Mouse (Mus musculus) midbrain, embryonic 13.5 days (tissue): ENCODE results near the gene Slc44a2. TPM values are rescaled to one million over a fixed set of nuclear protein-coding genes. Genes with fewer than 3 reads are reported as not detected.

Experiments
- ATAC-seq: fragments of 200-750 bp; cut with Nextera tagmentation; 2 replicates; pipeline ENCODE4 v1.8.0; 2017; ENCODE audit warnings: mild to moderate bottlenecking, moderate TSS enrichment, moderate library complexity
- H3K27ac ChIP-seq: fragments of 300-500 bp; sonication (generic); 2 replicates; pipeline ENCODE4 v1.5.1; 2015; ENCODE audit warnings: inconsistent platforms, mild to moderate bottlenecking, moderate library complexity
- H3K27me3 ChIP-seq: fragments of 300-500 bp; sonication (generic); 2 replicates; pipeline ENCODE4 v1.6.1; 2015; ENCODE audit warnings: mild to moderate bottlenecking, inconsistent platforms
- H3K36me3 ChIP-seq: fragments of 300-500 bp; sonication (generic); 2 replicates; pipeline ENCODE4 v1.6.1; 2015; ENCODE audit warnings: mild to moderate bottlenecking, inconsistent platforms
- H3K4me1 ChIP-seq: fragments of 300-500 bp; sonication (generic); replicated peaks from 2 replicates; pipeline ENCODE4 v1.6.1; 2015; ENCODE audit warnings: inconsistent platforms
- H3K4me2 ChIP-seq: fragments of 300-500 bp; sonication (generic); replicated peaks from 2 replicates; pipeline ENCODE4 v1.6.1; 2015; ENCODE audit warnings: moderate library complexity, mild to moderate bottlenecking, inconsistent platforms
- H3K4me3 ChIP-seq: fragments of 300-500 bp; sonication (generic); replicated peaks from 2 replicates; pipeline ENCODE4 v1.5.1; 2015; ENCODE audit warnings: mild to moderate bottlenecking, inconsistent platforms
- H3K9ac ChIP-seq: fragments of 300-500 bp; sonication (generic); replicated peaks from 2 replicates; pipeline ENCODE4 v1.6.1; 2015; ENCODE audit warnings: mild to moderate bottlenecking, inconsistent platforms
- H3K9me3 ChIP-seq: fragments of 300-500 bp; sonication (generic); 2 replicates; pipeline ENCODE4 v1.6.1; 2016; ENCODE audit warnings: mild to moderate bottlenecking, inconsistent platforms
- whole genome bisulfite sequencing: fragments of 180-500 bp; shearing (Covaris S2); methylation state at CpG from one replicate; pipeline ENCODE4 v1.1.7; 2015; 5-methylcytosine and 5-hydroxymethylcytosine counted together
- polyA plus RNA-seq: library from polyadenylated mRNA; unstranded; fragments of >200 nt; fragmentation: Nextera tagmentation; extraction: Ambion mirVana; gene quantifications from 2 replicates; pipeline ENCODE4 v1.2.1, GENCODE M21; 2015

Slc44a2 gene
- polyA plus RNA-seq, 1 experiment from 2014 or later = 61.6 TPM

GRCm38 (mm10) chr9:21327569-21327968 lies 7.1 kb downstream of the Slc44a2 start:
- H3K27ac ChIP-seq = no peak overlapping the region
- no peaks in the 10 kb centered on the region for H3K9me3 ChIP-seq
- peaks cover 7% of the 10 kb centered on the region; the same call in 1 of the 2 replicates for H3K36me3 ChIP-seq
- no peak overlapping the region for H3K4me3 ChIP-seq
- H3K27me3 ChIP-seq = no peaks in the 10 kb centered on the region
- H3K4me2 ChIP-seq = no peak overlapping the region
- 80% methylated on average over 3 of the region's 3 CpGs for WGBS
- no peak for ATAC-seq
- no peak overlapping the region for H3K9ac ChIP-seq
- peaks cover 18% of the 10 kb centered on the region for H3K4me1 ChIP-seq

- Histone ChIP-seq H3K4me3 (no peak overlapping the region), H3K4me1 (peaks cover 22% of the 10 kb centered on the region), H3K27ac (no peak overlapping the region), H3K9me3 (no peaks in the 10 kb centered on the region), H3K36me3 (peaks cover 7% of the 10 kb centered on the region; the same call in 1 of the 2 replicates), H3K27me3 (no peaks in the 10 kb centered on the region), H3K4me2 (no peak overlapping the region), H3K9ac (no peak overlapping the region)
- ATAC-seq = no peak
- WGBS = 84% methylated on average over 3 of the region's 3 CpGs
Observed at GRCm38 (mm10) chr9:21328041-21328440, 7.5 kb downstream of the Slc44a2 start.

- Histone ChIP-seq H3K27me3 (no peaks in the 10 kb centered on the region), H3K36me3 (peaks cover 7% of the 10 kb centered on the region; the same call in 1 of the 2 replicates), H3K4me2 (no peak overlapping the region), H3K4me3 (no peak overlapping the region), H3K27ac (no peak overlapping the region), H3K9me3 (no peaks in the 10 kb centered on the region), H3K9ac (no peak overlapping the region), H3K4me1 (peaks cover 18% of the 10 kb centered on the region)
- no peak for ATAC-seq
- 75% methylated on average over 3 of the region's 5 CpGs for WGBS
Observed at GRCm38 (mm10) chr9:21329041-21329440, 8.5 kb downstream of the Slc44a2 start.

DNA sequence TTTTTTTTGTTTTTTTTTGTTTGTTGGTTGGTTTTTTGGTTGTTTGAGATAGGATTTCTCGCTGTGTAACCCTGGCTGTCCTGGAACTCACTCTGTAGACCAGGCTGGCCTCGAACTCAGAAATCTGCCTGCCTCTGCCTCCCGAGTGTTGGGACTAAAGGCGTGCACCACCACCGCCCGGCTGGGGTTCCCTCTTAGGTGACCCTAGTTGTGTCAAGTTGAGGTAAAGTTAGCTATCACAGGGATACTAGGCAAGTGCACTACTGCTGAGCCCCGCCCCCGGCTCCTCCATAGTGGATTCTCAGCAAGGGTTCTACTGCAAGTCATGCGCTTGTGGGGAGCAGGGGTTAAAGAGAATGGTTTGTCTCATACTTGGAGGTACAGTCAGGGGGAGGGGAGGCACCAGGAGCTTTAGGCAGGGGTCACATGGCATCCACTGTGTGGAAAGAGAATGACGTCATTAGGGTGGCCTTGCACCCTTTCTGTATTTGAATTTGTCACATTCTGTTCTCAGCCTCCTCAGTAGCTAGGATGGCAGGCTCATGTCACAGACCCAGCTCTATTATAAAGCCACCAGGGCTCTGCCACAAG lies 9.3 kb downstream of the Slc44a2 start:
- 89% methylated on average over 10 of the region's 10 CpGs for WGBS
- H3K36me3 ChIP-seq = peaks cover 4% of the 10 kb centered on the region; the same call in 1 of the 2 replicates

DNA sequence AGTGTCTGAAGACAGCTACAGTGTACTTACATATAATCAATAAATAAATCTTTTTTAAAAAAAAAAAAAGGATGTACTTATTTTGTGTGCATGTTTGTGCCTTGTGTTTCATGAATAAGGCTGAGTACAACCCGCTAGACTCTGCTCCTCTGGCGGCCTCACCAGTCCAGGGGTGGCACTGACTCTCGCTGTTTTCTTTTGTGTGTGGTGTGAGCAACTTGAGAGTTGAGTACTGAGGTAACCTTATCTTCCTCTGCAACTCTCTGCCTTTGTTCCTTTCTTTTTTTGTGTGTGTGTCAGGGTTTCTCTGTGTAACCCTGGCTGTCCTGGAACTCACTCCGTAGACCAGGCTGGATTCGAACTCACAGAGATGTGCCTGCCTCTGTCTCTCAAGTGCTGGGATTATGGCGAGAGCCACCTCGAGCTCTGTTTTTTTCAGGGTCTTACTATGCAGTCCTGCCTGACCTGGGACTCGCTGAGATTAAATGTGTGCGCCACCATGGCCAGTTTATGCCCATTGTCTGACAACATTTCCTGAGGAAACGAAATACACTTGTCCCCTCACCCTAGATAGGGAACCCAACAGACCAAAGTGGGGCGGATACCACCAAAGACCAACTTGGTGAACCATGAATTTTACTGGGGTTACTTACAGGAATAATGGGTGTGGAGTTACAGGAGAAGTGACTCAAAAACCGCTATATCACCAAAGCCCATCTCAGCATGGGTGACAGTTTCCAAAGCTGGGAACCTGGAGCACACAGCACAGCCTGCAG lies 11.1 kb downstream of the Slc44a2 start:
- no peak overlapping the region for H3K4me3 ChIP-seq
- peaks cover 4% of the 10 kb centered on the region; the same call in 1 of the 2 replicates for H3K36me3 ChIP-seq
- 0 out of 2 replicates have a peak overlapping the region, but pooled peaks have one; percentile 7 for H3K27ac ChIP-seq
- no peaks in the 10 kb centered on the region for H3K9me3 ChIP-seq
- H3K4me1 ChIP-seq = peaks cover 18% of the 10 kb centered on the region
- H3K9ac ChIP-seq = 0 out of 2 replicates have a peak overlapping the region, but pooled peaks have one; percentile 6
- no peak overlapping the region for H3K4me2 ChIP-seq
- H3K27me3 ChIP-seq = no peaks in the 10 kb centered on the region
- no peak for ATAC-seq
- 88% methylated on average over 12 of the region's 12 CpGs for WGBS

More for the DNA sequence above, 9.3 kb downstream of the Slc44a2 start:
- Histone ChIP-seq H3K9me3 (no peaks in the 10 kb centered on the region), H3K27ac (no peak overlapping the region), H3K27me3 (no peaks in the 10 kb centered on the region), H3K4me1 (peaks cover 18% of the 10 kb centered on the region), H3K4me3 (no peak overlapping the region), H3K9ac (no peak overlapping the region), H3K4me2 (no peak overlapping the region)
- no peak for ATAC-seq

GRCm38 (mm10) chr9:21332161-21333061 lies 11.9 kb downstream of the Slc44a2 start:
- ATAC-seq = peak; percentile 57; the same call in 1 of the 2 replicates
- Histone ChIP-seq H3K27ac (peak overlapping the region; percentile 19; the same call in 1 of the 2 replicates), H3K9ac (peak overlapping the region; percentile 23; the same call in 1 of the 2 replicates), H3K27me3 (no peaks in the 10 kb centered on the region), H3K4me3 (no peak overlapping the region), H3K9me3 (no peaks in the 10 kb centered on the region), H3K4me1 (peaks cover 18% of the 10 kb centered on the region), H3K4me2 (no peak overlapping the region), H3K36me3 (peaks cover 4% of the 10 kb centered on the region; the same call in 1 of the 2 replicates)
- 31% methylated on average over 9 of the region's 9 CpGs for WGBS

DNA sequence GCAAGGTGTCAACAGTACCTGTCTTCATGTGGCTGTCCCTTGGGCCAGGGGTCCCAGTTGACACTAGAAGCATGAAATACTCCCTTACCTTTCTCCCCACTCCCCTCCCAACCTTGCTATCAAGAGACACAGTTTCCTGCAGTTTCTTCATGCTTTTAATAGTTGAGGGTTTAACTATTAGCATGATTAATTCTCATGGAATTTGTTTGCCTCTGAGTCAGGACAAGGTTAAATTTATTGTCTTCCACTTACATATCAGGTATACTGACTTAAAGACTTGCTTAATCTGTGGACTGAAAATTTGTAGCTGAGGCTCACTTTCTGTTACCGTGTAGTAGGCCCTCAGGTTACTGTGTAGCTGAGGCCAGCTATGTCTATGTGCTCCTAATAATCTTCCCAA lies 13.0 kb downstream of the Slc44a2 start:
- ATAC-seq = no peak
- 95% methylated on average over 1 of the region's 1 CpGs for WGBS
- H3K27ac ChIP-seq = no peak overlapping the region

DNA sequence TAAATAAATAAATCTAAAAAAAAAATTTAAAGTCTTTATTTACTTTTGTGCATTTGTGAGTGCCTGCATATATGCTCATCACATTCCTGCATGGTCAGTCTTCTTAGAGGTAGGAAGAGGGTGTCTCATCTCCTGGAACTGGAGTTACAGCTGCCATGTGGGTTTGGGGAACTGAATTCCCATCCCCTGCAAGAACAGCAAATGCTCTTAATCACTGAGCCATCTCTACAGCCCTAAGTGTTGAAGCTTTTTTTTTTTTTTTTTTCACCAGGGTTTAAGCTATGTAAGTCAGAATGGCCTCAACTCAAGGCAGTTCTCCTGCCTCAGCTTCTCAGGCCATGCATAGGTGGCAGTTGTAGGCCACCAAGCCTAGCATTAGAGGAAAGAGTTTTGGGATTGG lies 14.2 kb downstream of the Slc44a2 start:
- Histone ChIP-seq H3K27me3 (no peaks in the 10 kb centered on the region), H3K9me3 (no peaks in the 10 kb centered on the region), H3K9ac (no peak overlapping the region), H3K4me2 (no peak overlapping the region), H3K4me3 (no peak overlapping the region), H3K4me1 (peaks cover 23% of the 10 kb centered on the region), H3K36me3 (peaks cover 6% of the 10 kb centered on the region; the same call in 1 of the 2 replicates), H3K27ac (no peak overlapping the region)
- ATAC-seq = no peak

More for the DNA sequence above, 13.0 kb downstream of the Slc44a2 start:
- Histone ChIP-seq H3K36me3 (peaks cover 4% of the 10 kb centered on the region; the same call in 1 of the 2 replicates), H3K9ac (no peak overlapping the region), H3K4me2 (no peak overlapping the region), H3K4me1 (peaks cover 23% of the 10 kb centered on the region), H3K27me3 (no peaks in the 10 kb centered on the region), H3K9me3 (no peaks in the 10 kb centered on the region), H3K4me3 (no peak overlapping the region)

- Histone ChIP-seq H3K27ac (no peak overlapping the region), H3K36me3 (peaks cover 6% of the 10 kb centered on the region; the same call in 1 of the 2 replicates), H3K9me3 (no peaks in the 10 kb centered on the region), H3K4me3 (no peak overlapping the region), H3K4me2 (no peak overlapping the region), H3K27me3 (no peaks in the 10 kb centered on the region), H3K4me1 (peaks cover 23% of the 10 kb centered on the region), H3K9ac (no peak overlapping the region)
- WGBS = 87% methylated on average over 4 of the region's 4 CpGs
- no peak for ATAC-seq
Observed at GRCm38 (mm10) chr9:21335391-21335790, 14.9 kb downstream of the Slc44a2 start.

- H3K4me2 ChIP-seq = no peak overlapping the region
- H3K4me1 ChIP-seq = peaks cover 23% of the 10 kb centered on the region
- 85% methylated on average over 8 of the region's 8 CpGs for WGBS
- no peak overlapping the region for H3K4me3 ChIP-seq
- H3K36me3 ChIP-seq = peaks cover 8% of the 10 kb centered on the region; the same call in 1 of the 2 replicates
- H3K9ac ChIP-seq = no peak overlapping the region
- no peak overlapping the region for H3K27ac ChIP-seq
- H3K9me3 ChIP-seq = no peaks in the 10 kb centered on the region
- ATAC-seq = no peak
- no peaks in the 10 kb centered on the region for H3K27me3 ChIP-seq
Observed at GRCm38 (mm10) chr9:21336491-21336890, 16.0 kb downstream of the Slc44a2 start.

DNA sequence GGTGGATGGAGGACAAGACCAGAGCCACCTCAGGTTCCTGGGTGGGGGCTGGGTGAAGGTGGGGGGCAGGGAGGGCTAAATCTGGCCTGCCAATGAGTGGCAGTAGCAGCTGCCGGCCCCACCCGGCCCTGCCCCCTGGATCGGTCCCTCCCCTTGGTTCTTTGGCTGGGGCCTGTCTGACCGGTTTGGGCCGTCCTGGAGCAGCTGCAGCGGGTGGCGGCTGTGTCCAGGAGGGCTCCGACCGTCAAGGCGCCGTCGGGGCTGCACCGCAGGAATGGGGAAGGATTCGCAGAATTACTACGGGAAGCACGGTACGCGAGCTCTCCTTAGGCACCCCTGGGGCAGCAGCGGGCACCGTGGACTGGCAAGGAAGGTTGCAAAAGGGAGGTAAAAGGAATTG lies 17.2 kb downstream of the Slc44a2 start:
- Histone ChIP-seq H3K4me3 (no peak overlapping the region), H3K36me3 (peaks cover 19% of the 10 kb centered on the region), H3K9me3 (no peaks in the 10 kb centered on the region), H3K27me3 (no peaks in the 10 kb centered on the region), H3K4me2 (no peak overlapping the region), H3K4me1 (peaks cover 12% of the 10 kb centered on the region), H3K9ac (no peak overlapping the region; the same call in 1 of the 2 replicates), H3K27ac (no peak overlapping the region)
- no peak for ATAC-seq
- WGBS = 19% methylated on average over 20 of the region's 20 CpGs
